Mouse (Mus musculus) regulatory T cell (primary cell): ENCODE results near the gene Tubg2.

Experiments used
- in situ Hi-C: fragments of 300-600 bp; cut with MboI, MseI; formaldehyde crosslinking; loops from one replicate; pipeline ENCODE4 v1.15.1; 2025; ENCODE audit warnings: high pct_unique_total_duplicates

Tubg2 gene

DNA sequence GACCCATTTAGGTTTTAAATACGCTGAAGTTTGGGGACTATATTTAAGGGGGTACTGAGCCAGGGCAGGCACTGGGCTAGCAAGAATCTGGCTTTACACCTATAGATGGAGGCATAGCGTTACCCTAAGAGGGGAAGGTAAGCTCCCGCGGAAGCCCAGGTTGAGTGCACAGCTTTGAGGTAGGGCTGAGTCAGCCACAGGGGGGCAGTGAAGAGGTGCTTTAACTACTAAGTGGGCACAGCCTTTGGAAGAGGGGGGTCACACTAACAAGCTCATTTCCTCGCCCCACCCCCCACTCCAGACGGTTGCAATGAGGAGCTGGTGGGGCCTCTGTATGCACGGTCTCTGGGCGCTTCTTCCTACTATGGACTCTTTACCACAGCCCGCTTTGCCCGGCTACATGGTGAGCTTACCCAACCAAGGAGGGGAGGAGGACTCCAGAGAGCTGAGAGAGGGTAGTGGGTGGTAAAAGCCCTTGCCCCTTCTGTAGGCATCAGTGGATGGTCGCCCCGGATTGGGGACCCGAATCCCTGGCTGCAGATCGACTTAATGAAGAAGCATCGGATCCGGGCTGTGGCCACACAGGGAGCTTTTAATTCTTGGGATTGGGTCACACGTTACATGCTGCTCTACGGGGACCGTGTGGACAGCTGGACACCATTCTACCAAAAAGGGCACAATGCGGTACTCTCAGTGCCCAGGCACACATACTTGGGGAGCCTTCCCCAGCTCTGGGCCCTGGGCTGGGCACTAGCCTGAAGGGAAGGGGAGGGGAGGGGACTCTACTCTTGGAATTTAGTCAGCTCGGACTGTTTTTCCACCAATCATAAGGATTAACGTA lies 21.4 kb downstream of the Tubg2 start:
- in situ Hi-C loops = no loop called here

DNA sequence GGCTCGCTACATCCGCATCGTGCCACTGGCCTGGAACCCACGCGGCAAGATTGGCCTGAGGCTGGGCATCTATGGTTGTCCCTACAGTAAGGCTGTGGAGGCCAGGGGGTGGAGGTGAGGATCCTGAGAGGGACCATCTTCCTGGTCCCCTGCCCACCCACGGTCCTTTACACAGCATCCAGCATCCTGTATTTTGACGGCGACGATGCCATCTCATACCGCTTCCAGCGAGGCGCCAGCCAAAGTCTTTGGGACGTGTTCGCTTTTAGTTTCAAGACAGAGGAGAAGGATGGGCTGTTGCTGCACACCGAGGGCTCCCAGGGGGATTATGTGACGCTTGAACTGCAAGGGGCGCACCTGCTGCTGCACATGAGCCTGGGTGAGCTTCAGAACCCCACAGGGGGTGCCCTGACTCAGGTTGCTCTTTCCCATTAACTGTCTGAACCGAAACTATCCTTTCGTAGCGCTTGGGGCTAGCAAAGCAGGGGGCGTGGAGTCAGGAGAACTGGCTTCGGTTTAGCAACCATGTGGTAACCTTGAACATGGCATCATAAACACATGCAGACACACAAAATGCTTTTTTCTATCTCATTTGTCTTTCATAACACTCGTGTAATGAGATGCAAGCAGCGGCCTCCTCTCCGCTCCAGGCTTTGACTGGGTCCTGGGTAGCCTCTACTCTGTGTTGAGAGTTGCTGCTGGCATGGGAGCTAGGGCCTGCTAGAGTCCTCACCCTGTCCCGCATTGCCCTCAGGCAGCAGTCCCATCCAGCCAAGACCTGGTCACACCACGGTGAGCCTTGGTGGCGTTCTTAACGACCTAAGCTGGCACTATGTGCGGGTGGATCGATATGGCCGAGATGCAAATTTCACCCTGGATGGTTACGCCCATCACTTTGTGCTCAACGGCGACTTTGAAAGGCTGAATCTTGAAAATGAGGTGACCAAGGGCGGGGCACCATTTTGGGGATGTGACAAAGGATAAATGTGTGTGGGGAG lies 22.7 kb downstream of the Tubg2 start:
- in situ Hi-C loops = no loop called here

DNA sequence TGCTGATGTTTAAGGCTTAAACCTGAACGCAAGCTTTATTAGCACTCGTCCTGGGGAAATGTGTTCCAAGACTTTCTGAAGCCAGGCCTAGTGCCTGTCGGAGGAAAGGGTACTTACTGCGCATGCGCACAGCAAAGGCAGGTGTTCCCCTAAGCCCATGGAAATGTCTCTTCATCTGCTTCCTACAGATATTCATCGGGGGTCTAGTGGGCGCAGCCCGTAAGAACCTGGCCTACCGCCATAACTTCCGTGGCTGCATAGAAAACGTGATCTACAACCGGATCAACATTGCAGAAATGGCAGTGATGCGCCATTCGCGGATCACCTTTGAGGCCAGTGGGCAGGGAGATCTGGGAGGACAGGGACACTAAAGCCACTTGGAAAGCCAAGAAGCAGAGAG lies 23.6 kb downstream of the Tubg2 start:
- in situ Hi-C loops = no loop called here

DNA sequence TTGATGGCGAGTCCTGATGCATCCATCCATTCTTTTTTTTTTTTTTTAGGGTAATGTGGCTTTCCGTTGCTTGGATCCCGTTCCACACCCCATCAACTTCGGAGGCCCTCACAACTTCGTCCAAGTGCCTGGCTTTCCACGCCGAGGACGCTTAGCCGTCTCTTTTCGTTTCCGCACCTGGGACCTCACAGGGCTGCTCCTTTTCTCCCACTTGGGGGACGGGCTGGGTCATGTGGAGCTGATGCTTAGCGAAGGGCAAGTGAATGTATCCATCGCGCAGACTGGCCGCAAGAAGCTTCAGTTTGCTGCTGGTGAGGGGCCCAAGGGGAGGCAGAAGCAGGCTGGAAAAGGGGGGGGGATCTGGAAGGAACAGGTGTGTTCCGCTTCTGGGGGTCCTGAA lies 24.6 kb downstream of the Tubg2 start:
- in situ Hi-C loops = loop anchor here (5.0 kb wide), 1 partner anchor 57 kb away; no protein-coding TSS in a partner anchor

DNA sequence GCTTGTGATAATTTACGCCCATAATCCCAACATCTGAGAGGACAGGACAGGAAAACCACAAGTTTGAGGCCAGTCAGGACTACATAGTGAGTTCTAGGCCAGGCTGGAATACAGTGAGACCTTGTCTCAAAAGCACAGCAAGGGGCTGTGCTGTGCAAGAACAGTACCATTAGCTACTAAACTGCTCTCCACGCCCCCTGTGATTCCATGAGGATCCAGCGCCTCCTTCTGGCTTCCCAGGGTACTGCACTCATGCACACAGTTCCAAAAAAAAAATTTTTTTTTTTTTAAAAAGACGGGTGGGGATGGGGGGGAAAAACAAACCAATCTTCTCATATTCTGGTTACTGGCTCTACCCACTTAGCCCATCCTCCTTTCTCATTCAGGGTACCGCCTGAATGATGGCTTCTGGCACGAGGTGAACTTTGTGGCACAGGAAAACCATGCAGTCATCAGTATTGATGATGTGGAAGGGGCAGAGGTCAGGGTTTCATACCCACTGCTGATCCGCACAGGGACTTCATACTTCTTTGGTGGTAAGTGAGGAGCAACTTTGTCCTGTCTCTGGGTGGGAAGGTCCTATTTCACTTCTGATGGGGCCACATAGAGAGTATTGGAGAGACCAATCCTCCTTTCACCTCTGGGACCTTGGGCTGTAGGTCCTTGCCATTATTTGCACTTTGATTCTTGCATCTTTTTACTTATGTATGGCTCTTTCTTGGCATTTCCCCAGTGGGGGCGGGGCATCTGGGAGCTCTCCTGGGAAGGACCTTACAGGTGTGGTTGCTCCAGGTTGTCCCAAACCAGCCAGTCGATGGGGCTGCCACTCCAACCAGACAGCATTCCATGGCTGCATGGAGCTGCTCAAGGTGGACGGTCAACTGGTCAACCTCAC lies 25.4 kb downstream of the Tubg2 start:
- in situ Hi-C loops = loop anchor here (5.0 kb wide), 1 partner anchor 56 kb away; no protein-coding TSS in a partner anchor

DNA sequence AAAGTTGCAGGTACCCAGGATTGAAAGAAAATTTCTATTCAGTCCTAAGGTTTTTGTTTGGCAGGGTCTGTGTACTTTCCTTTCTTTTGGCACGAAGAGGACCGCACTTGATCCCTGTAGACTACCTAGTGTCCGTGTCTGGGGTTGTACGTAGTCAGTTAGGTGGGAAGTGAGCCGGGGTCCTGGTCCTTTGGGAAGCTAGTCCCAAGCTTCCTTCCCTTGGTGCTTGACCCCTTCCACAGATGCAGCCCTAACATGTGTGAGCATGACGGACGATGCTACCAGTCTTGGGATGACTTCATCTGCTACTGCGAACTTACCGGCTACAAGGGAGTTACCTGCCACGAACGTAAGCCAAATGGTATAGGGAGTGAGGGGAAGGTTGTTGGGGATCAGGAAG lies 26.3 kb downstream of the Tubg2 start:
- in situ Hi-C loops = loop anchor here (5.0 kb wide), 1 partner anchor 55 kb away; no protein-coding TSS in a partner anchor

DNA sequence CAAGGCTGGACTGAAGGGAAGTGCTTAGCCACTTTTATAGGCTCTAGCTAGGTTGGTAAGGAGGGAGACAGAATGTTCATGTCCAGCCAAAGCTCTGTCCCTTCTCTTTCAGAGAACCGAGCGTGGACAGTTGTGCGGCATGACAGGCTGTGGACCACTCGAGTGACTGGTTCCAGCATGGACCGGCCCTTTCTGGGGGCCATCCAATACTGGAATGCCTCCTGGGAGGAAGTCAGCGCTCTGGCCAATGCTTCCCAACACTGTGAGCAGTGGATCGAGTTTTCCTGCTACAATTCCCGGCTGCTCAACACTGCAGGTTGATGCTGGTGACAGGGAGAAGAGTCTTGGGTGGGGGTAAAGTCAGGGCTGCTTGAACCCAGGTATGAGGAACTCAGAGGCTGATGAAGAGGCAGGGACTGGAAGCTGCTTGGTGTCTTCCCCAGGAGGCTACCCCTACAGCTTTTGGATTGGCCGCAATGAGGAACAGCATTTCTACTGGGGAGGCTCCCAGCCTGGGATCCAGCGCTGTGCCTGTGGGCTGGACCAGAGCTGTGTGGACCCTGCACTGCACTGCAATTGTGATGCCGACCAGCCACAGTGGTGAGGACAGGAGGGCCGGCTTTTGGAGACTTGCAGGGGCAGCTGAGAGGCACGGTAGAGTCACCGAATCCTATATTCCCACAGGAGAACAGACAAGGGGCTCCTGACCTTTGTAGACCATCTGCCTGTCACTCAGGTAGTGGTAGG lies 27.2 kb downstream of the Tubg2 start:
- in situ Hi-C loops = loop anchor here (5.0 kb wide), 1 partner anchor 54 kb away; no protein-coding TSS in a partner anchor

DNA sequence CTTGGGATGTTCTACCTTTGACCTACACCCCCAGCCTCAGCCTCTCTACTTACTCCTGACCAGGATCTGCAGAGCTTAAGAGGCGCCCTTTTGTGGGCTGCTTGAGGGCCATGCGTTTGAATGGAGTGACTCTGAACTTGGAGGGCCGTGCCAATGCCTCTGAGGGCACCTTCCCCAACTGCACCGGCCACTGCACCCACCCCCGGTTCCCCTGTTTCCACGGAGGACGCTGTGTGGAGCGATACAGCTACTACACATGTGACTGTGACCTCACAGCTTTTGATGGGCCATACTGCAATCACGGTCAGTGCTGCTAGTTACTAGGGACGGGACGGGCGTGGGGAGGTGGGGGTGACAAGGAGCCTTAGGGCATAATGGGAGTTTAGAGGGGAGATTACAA lies 29.3 kb downstream of the Tubg2 start:
- in situ Hi-C loops = loop anchor here (5.0 kb wide), 1 partner anchor 52 kb away; no protein-coding TSS in a partner anchor

DNA sequence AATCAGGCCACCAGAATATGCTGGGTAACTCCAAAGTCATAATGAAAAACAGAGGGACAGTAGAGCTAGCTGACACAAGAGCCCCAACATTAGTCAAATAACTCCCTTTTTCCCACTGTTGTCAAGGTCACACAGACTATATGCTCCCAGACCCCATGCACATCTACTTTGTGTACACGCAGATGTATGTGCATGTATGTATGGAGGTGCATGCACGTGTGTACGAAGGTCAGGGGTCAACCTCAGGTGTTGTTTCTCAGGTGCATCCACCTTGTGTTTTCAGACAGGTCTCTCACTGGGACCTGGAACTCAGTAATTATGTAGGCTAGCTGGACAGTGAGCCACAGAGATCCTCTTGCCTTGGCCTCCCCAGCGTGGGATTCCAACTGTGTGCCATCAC lies 29.7 kb downstream of the Tubg2 start:
- in situ Hi-C loops = no loop called here

DNA sequence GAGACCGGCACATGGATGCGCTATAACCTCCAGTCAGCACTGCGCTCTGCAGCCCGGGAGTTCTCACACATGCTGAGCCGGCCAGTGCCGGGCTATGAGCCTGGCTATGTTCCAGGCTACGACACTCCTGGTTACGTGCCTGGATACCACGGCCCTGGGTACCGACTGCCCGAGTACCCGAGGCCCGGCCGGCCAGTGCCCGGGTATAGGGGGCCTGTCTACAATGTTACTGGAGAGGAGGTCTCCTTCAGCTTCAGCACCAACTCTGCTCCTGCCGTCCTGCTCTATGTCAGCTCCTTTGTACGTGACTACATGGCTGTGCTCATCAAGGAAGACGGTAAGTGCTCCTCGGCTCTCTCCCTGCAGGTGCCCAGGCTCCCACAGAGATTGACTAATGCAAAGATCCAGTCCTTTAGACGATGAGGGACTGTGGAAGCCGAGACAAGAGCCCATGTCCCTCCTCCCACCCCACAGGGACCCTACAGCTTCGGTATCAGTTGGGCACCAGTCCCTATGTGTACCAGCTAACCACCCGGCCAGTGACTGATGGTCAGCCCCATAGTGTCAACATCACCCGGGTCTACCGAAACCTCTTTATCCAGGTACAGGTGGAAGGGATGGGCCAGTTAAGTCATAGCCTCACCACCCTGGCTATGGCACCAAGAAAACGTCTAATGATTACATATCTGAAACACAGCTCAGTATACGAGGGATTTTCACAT lies 31.0 kb downstream of the Tubg2 start:
- in situ Hi-C loops = no loop called here

DNA sequence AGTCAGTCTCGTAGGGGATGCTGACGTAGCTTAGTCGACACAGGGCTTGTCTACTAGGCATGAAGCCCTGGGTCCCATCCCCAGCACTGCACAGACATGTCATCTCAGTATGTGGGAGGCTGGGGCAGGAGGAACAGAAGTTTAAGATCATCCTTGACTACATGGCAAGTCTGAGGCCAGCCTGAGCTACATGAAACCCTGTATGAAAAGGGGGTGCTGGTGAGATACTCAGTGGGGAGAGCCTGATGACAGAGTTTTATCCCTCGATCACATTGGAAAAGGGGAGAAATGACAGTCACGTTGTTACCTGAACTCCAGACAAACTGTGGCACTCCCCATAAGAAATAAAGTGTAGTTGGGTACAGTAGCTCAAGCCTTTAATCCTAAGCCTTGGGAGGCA lies 31.8 kb downstream of the Tubg2 start:
- in situ Hi-C loops = no loop called here

DNA sequence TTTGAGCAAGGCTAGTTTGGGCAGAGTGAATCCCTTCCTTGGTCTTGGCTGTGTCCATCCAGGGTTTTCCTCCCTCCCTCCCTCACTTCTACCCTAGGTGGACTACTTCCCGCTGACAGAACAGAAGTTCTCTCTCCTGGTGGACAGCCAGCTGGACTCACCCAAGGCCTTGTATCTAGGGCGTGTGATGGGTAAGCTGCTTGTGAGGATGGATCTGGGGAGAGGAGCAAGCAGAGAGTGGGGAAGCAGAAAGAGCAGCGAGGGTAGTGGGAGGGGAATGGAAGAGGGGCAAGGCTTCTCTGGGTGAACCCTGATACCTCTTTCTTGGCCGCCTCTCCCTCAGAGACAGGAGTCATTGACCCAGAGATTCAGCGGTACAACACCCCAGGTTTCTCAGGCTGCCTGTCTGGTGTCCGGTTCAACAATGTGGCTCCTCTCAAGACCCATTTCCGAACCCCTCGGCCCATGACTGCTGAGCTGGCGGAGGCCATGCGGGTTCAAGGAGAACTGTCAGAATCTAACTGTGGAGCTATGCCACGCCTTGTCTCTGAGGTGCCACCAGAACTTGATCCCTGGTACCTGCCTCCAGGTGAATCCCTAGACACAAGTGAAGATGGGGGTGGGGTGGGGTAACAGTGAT lies 32.6 kb downstream of the Tubg2 start:
- in situ Hi-C loops = no loop called here

DNA sequence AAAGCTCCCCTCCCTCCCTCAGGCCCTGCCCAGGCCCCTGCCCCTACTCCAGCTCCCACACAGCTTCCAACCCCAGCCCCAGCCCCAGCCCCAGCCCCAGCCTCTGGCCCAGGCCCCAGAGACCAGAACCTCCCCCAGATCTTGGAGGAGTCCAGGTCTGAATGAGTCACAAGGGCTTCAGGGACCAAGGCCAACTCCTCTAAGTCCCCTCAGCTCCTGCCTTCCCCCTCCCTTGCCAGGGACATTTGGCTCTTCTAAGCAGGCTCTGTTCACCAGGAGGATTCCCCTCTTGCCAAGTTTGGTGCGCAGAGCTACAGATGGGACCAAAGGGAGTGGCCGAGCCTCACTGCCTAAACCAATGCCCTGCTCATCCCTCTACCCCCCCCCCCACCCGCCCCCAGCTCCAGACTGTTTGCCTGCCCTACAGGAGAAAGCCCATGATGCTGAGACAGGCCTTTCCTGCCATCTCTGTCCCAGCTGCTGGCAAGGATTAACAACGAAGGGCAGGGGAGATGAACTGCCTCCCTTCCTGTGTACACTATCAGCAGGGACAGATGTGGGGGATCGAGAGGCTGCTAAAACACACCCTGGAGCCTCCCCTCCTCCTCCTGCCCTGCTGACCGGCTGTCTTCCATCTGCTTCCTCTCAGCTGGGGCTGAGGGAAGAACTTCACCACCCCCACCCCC lies 33.9 kb downstream of the Tubg2 start:
- in situ Hi-C loops = no loop called here

DNA sequence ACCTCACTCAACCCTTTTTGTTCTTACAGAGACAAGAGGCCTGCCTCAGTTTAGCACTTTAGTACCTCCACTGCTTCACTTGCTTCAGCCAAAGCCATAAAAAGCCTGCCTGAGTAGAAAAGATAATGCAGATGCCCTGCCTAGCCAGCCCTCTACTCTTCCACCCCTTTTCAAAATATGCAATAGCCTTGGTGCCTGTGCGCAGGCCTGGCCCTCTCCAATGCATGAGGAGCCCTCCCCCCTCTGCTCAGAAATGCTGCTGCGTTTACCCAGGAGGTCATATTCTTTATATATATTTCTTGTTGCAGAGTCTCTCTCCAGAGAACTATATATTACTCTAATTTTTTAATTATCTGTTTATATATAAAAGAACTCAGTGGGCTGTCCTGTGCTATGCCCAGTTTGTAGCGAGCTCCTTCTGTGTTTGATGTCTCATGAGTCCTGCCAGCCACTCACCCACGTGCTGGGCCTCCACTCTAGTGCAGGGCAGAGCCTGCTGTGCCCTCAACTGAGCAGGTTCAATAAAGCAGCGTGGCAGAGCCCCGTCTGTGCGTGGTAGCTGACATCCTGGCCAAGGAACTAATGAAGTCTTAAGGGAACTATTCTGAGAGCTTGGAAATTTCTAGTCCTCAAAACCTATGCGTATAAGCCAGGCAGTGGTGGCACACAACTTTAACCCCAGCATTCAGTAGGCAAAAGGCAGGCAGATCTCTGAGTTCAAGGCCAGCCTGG lies 34.6 kb downstream of the Tubg2 start:
- in situ Hi-C loops = no loop called here

DNA sequence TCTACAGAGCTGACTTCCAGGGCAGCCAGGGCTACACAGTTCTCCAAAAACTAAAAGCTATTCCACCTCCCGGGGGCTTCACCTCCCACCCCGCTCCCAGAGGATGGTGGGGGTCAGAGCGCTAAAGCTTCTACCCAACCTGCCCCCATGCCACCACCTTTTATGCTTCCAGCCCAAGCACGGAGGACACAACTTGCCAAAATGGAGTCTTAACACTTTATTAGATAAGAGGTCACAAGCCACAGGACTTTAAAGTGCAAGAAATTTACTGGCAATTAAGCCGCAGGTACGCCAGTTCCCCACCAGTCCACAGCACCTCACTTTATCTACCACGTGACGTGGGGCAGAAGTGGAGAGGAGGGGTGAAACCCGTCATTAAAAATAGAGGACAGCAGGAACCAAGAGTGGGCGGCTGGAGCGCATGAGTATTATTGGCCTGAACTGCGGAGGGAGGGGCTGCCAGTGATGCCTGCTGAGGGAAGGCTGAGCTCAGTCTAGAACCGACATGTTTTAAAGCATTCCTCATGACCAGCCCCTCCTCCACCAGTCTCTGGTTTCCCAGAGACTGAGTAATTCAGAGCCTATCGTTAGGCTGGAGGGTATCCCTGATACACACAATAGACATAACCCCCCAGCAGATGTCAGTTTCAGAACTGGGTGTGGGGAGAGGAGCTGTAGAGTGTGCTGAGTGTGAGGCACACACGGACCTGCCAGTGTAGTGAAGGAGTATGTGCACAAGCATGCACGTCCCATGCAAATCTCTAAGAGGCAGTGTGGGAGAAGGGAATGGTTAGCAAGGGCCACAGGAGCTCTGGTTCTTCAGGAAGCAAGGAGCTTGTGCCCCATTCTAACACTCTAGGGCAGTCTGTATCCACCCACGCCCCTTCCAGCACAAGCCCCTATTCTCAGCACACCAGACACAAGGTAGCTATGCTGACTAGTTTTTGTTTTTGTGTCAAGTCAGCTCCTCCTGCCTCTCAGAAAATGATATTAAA lies 35.5 kb downstream of the Tubg2 start:
- in situ Hi-C loops = no loop called here

DNA sequence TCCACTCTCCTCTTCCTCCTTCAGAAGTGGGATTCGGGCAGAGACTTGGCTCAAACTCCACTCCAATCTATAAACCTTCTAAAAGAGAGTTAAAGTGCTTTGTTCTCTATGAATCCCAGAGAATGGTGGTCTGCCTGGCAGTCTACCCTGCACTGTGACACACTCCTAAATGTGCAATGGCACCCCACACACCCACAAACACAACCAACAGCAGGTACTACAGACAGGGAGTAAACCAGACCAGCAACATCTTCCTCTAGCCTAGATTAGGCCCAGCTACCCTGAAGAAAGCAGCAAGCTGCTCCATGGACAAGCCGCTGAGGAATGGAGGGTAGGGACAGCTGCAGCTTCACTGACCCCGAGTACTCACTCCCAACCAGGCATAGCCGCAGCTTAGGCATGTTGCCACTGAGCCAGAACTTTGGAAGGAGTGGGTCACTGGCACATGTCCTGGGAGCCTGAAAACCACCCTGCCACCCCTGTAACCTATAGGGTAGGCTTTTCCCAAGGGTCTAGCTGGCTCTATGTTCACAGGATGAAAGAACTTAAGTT lies 36.3 kb downstream of the Tubg2 start:
- in situ Hi-C loops = no loop called here
